Mouse (Mus musculus): ENCODE results near the gene Lrrc73. TPM values are rescaled to one million over a fixed set of nuclear protein-coding genes. Genes with fewer than 3 reads are reported as not detected.

Lrrc73 gene
- total RNA-seq (2021), result under 1 TPM; 0.14 to 0.21 TPM
- long read RNA-seq, experiment 1, result 0 reads
- long read RNA-seq, experiment 2, result 0 reads

DNA sequence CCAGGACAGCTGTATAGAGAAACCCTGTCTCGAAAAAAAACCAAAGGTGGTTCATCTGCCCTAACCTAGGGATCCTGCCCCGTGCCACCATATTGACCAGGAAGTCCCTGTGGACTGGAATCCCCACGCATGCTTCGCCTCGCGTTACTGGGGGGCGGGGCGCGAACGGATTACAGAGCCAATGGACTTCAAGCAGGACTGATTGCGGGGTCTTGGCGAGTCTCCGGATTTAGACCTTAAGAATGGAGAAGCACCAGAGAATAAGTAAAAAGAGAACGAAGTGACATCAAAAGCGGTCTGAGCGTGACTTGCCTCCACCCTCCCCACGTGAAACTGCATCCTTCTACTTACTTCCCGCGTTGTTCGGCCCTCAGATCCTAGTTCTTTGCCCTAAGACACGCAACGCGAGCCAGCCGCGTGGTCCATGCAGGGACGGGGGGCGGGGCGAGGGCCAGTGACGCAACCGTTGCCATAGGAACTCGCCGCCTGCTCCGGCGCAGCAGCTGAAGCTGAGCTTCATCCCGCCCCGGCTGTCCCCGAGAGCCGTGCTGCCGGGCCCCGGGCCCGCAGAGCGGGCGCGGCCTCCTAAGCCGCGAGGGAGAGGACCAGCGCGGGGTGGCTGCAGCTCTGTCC lies at the start of gene Lrrc73:
TSS of gene Lrrc73 (plus strand) at position 80 of the 633 bp plus-strand sequence.
- DNase-seq (ENCODE audit: low spot score), result peak; percentile 89

DNA sequence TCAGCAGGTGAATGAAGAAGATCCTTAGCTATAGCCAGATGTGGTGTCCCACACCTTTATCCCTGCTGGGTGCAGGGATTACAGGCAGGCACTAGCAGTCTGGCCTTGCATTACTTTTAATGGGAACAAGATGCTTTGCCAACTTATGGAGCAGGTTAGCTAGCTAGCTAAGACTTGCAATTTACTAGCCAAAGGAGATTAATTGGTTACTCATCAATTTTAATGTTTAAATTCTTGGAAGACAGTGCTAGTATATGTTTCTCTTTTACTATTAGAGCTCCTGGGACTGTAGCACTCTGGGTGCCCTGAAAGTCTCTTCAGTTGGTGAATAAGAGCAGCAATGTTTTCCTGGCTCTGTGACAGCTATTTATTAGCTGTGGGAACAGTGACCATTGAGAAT lies 46.7 kb upstream of the Lrrc73 start:
- no peak for DNase-seq (ENCODE audit: low spot score)

DNA sequence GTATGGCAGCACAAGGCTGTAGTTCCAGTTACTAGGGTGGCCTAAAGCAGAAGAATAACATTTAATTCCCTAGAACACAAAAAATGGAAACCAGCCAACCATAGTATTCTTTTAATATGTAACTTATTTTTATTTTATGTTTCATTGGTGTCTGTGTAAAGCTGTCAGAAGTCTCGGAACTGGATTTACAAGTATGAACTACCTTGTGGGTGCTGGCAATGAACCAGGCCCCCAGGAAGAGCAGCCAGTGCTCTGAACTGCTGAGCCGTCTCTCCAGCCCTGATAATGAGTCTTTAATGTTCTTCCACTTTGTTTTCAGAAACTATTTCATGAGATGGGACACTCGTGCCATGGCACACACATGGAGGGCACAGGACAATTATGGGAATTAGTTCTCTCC lies 42.8 kb upstream of the Lrrc73 start:
- no peak for DNase-seq (ENCODE audit: low spot score)

DNA sequence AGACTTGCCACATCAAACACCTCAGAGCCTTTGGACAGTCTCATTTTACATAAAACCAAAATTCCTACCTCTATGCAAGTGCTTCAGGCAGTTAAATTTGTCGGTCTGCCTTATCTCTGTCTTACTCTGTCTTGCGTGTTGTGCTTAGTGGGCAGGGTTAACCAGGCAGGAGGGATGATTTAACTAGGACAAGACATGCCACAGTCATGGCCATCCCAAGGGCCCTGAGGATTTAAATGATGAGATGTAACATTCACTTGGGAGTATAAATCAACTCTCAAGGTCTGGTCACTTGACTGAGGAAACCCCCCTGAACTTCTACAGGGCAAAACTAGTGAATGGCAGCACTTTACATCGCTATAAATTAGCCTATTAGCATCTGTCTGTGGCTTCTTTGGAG lies 31.7 kb upstream of the Lrrc73 start:
- no peak for DNase-seq (ENCODE audit: low spot score)

DNA sequence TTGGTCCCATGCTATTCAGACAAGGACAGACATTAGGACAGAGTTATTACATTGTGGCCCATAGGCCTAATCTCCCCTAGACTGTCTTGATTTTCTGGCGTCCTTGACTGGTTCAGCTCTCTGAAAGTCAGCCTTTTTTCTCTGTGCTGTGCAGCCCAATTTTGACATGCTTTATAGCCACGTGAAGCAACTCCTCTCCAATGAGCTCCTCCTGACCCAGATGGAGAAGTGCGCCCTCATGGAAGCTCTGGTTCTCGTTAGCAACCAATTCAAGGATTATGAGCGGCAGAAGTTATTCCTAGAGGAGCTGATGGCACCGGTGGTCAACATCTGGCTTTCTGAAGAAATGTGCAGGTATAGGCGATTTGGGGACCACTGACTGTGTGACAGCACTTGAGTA lies 25.8 kb upstream of the Lrrc73 start:
- DNase-seq (ENCODE audit: low spot score), result no peak

DNA sequence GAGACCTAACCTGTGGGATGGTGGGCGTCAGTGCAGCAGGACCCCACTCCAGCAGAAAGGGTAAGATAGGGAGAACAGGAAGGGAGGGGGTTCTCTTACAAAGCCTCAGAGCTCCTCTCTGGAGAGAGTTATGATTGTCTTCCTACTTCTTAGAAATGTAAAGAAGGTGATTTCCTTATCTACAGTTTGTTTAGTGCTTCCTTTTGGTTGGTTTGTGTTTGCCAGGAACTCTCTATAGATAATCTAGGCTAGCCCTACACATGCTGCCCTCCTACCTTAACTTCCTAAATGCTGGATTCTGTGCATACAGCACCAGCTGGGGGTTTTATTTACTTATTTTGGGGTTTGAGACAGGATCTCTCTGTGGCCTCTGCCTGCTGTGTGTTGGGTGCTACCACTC lies 17.3 kb upstream of the Lrrc73 start:
- DNase-seq (ENCODE audit: low spot score), result no peak

DNA sequence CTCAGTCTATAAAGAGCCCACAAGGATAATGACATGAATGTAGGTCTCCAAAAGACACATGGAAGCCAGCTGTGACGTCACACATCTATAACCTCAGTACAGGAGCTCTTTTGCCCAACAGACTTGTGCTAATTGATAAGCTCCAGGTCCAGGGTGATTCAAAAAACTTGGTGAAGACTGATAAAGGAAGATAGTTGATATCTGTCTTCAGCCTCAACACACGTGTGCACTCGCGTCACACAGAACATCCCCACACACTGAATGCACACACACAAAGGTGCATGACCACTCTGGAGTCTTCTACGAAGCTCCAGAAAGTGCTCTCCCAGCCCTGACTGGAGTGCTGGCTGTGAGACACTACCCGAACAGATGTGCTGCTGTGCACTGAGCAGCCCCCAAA lies 16.3 kb upstream of the Lrrc73 start:
- no peak for DNase-seq (ENCODE audit: low spot score)

GRCm38 (mm10) chr17:46237480-46237879 lies 15.9 kb upstream of the Lrrc73 start:
- no peak for DNase-seq (ENCODE audit: low spot score)

- DNase-seq (ENCODE audit: low spot score), result no peak
Measured at GRCm38 (mm10) chr17:46239516-46240114, 13.7 kb upstream of the Lrrc73 start.

GRCm38 (mm10) chr17:46241471-46241870 lies 11.9 kb upstream of the Lrrc73 start:
- DNase-seq (ENCODE audit: low spot score), result no peak

DNA sequence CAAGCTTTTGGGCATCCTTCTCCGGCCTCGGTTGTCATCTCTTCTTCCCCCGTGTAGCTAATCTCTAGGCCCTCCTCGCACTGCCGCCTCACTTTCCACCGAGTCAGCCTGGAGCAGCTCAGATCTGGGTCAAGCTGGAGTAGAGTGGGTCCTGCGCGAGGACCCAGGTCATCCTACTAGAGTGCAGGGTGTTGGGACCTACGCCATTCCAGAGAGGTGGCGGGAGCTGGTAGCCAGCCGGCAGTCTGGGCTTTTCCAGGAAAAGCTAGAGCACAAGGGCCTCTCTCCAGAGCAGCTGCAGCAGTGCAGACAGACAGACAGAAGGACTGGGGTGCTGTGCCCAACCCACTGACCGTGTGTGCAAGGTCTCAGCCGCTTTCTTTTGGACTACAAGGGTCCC lies 11.1 kb upstream of the Lrrc73 start:
- DNase-seq (ENCODE audit: low spot score), result no peak

- no peak for DNase-seq (ENCODE audit: low spot score)
Measured at GRCm38 (mm10) chr17:46242993-46243392, 10.3 kb upstream of the Lrrc73 start.

- no peak for DNase-seq (ENCODE audit: low spot score)
Measured at GRCm38 (mm10) chr17:46243624-46244023, 9.7 kb upstream of the Lrrc73 start.

DNA sequence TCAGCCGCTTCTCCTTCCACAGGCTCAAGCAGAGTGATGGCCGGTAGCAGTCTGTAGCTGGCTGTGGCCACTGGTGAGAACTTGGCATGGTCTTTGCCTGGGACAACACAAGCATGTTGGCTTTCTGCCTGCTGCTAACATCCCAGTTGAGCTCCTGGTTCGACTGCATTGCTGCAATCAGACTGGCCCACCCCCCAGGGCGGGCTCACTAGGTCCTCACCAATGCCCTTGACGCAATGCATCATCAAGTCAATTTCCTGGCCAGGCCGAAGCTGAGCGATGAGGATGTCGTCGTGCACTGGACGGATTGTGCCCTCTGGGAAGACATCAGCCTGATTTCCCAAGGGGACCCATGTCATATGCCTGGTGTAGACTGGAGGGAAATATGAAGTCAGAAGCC lies 8.8 kb upstream of the Lrrc73 start:
- DNase-seq (ENCODE audit: low spot score), result no peak

DNA sequence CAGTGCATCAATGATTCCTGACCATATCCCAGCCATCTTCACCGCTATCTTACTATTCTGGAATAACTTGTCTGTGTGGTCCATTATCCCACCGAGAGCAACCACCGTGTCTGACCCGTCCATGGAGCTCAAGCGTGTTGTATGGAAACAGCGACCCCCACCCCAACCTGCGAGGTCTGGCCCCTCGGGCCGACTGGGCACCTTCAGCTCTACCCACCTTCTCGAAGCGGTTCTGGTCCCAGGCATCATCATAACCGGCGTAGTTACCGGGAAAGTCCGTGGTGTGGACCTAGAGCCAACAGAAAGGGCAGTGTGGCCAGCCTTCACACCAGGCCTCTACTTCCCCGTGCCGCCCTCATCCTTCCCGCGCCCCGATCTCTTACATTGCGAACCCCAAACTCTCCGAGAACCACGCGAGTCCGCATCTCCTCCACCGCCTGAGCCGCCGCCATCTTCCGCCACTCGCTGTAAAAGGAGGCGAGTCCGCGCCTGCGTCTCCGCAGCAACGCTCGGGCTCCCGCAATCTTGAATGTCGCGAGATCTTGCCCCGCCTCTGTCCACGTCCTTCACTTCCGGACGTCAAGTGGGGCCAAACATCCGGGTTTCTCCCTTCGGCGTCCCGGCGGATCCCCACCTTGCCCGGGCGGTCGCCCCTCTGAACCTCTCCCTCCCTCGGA lies 5.7 kb upstream of the Lrrc73 start, which contains the start of the genes Polr1c and Yipf3:
TSS of gene Polr1c (minus strand) at position 543 of the 677 bp plus-strand sequence.
TSS of gene Yipf3 (plus strand) at position 569 of the 677 bp plus-strand sequence.
- DNase-seq (ENCODE audit: low spot score), result peak; percentile 97

- DNase-seq (ENCODE audit: low spot score), result no peak
Measured at GRCm38 (mm10) chr17:46248189-46248522, 5.2 kb upstream of the Lrrc73 start.

DNA sequence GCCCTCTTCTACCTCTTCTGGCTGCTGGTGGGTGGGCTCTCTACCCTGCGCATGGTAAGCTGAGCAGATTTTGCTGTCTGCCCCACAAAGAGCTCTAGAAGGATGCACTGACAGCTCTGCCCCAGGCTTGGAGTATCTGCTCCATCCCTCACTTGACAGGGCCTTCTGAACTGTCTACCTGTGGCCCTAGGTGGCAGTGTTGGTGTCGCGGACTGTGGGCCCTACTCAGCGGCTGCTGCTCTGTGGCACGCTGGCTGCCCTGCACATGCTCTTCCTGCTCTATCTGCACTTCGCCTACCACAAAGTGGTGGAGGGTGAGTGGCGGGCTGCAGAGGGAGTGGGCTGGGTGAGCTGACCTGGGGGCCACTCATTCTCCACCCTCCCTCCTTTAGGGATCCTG lies 2.2 kb upstream of the Lrrc73 start:
- DNase-seq (ENCODE audit: low spot score), result no peak

GRCm38 (mm10) chr17:46252571-46253451 lies 520 bp upstream of the Lrrc73 start:
- DNase-seq (ENCODE audit: low spot score), result no peak

DNA sequence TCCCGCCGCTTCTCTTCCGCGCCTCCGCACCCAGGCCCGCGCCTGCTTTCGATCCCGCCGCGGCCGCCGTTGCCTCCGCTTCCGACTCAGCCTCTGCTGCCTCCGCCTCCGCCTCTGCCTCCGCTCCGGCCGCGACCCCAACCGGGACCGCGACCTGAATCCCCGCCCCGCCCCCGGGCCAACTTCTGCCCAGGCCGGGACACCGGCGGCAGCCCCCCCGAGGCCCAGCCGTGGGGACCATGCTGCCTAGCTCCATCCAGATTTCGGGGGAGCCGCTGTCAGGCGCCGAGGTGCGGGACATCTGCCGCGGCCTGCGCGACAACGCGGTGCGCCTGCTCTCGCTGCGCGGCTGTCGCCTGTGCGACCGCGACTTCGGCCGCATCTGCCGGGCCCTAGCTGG lies 775 bp downstream of the Lrrc73 start:
- no peak for DNase-seq (ENCODE audit: low spot score)

- DNase-seq (ENCODE audit: low spot score), result no peak
Measured at GRCm38 (mm10) chr17:46255147-46255546, 1.8 kb downstream of the Lrrc73 start.

DNA sequence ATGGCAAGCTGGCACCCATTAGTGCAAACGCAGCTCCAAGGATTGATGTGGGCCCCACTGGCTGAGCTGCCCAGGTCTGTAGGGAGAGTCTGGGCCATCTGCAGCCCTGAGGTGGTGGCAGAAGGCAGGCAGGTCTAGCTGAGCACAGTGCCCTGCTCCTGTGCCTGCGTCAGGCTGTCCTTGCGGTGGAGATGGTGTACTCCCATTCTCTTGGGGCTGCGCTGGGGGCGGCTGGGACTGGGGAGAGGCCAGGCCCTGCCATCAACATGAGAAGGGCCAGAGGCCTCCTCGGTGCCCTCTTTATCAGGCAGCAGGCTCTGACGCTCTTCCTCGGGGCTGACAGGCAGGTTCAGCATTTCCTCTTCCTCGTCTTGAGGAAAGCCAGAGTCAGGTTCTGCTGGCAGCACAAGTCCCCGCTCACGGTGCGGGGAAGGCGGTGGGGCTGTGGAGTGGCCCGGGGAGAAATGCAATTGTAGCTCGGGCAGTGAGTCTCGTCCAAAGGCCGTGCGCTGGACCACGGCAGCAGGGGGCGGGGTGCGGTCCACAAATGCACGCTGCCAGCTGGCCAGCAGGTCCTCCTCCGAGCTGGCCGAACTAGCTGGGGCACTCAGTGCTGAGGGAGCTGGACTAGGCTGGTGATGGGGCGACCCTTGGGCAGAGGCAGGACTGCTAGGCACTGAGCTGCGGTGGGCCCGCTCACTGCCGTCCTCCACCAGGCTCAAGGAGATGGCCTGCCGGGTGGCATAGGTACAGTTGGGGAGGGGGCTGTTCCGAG lies 5.1 kb downstream of the Lrrc73 start:
- no peak for DNase-seq (ENCODE audit: low spot score)
